Mouse (Mus musculus): ENCODE measurements around the gene Siva1. TPM values are rescaled to one million over a fixed set of nuclear protein-coding genes. Genes with fewer than 3 reads are reported as not detected.

Gene Siva1
- polyA plus RNA-seq (2012): 95.9 and 97.1 TPM in 2 replicates

GRCm38 (mm10) chr12:112644180-112644854, at the start of gene Siva1:
Gene Siva1, plus strand, starts transcription at chr12:112644679.

GRCm38 (mm10) chr12:112619686-112620353, 24.7 kb upstream of the Siva1 start, which contains the start of gene Adssl1:
Gene Adssl1, plus strand, starts transcription at chr12:112620045.

GRCm38 (mm10) chr12:112674132-112675011, 29.9 kb downstream of the Siva1 start, which contains the start of gene Akt1:
Gene Akt1, minus strand, starts transcription at chr12:112674884.

GRCm38 (mm10) chr12:112678555-112679026, 34.1 kb downstream of the Siva1 start, which contains the start of gene Zbtb42:
Gene Zbtb42, plus strand, starts transcription at chr12:112678828.

Other genes with a start within 250 kb of the Siva1 start
- not detected in 2 replicates for gene A530016L24Rik, start 155.2 kb upstream of the Siva1 start, polyA plus RNA-seq (2012)
- gene Tmem179, start 127.9 kb upstream of the Siva1 start, polyA plus RNA-seq (2012): not detected in 2 replicates
- 101 and 119 TPM in 2 replicates for gene Inf2, start 55.9 kb upstream of the Siva1 start, polyA plus RNA-seq (2012)
- 219 and 252 TPM in 2 replicates for gene Adssl1, start 24.6 kb upstream of the Siva1 start, polyA plus RNA-seq (2012)
- gene Akt1, start 30.2 kb downstream of the Siva1 start, polyA plus RNA-seq (2012): 394 and 418 TPM in 2 replicates
- 14.5 and 17.0 TPM in 2 replicates for gene Zbtb42, start 34.1 kb downstream of the Siva1 start, polyA plus RNA-seq (2012)
- gene Cep170b, start 75.8 kb downstream of the Siva1 start, polyA plus RNA-seq (2012): 5.2 and 8.6 TPM in 2 replicates
- 23.9 and 54.7 TPM in 2 replicates for gene Pld4, start 116.0 kb downstream of the Siva1 start, polyA plus RNA-seq (2012)
- gene Ahnak2, start 158.0 kb downstream of the Siva1 start, polyA plus RNA-seq (2012): 0.01 TPM in 1 of 2 replicates, not detected in the other
- gene Clba1, start 164.3 kb downstream of the Siva1 start, polyA plus RNA-seq (2012): 1.7 and 2.4 TPM in 2 replicates
- 24.9 and 28.0 TPM in 2 replicates for gene Cdca4, start 184.7 kb downstream of the Siva1 start, polyA plus RNA-seq (2012)
- 6.3 and 8.1 TPM in 2 replicates for gene Gpr132, start 223.5 kb downstream of the Siva1 start, polyA plus RNA-seq (2012)